Mouse (Mus musculus) midbrain, embryonic 13.5 days (tissue): Measurements from ENCODE around the gene Nsf. TPM values are rescaled to one million over a fixed set of nuclear protein-coding genes. Genes with fewer than 3 reads are reported as not detected.

ENCODE experiments used
- ATAC-seq: fragments of 200-750 bp; cut with Nextera tagmentation; 2 replicates; pipeline ENCODE4 v1.8.0; 2017; ENCODE audit warnings: mild to moderate bottlenecking, moderate TSS enrichment, moderate library complexity
- H3K27ac ChIP-seq: fragments of 300-500 bp; sonication (generic); 2 replicates; pipeline ENCODE4 v1.5.1; 2015; ENCODE audit warnings: inconsistent platforms, mild to moderate bottlenecking, moderate library complexity
- H3K27me3 ChIP-seq: fragments of 300-500 bp; sonication (generic); 2 replicates; pipeline ENCODE4 v1.6.1; 2015; ENCODE audit warnings: mild to moderate bottlenecking, inconsistent platforms
- H3K36me3 ChIP-seq: fragments of 300-500 bp; sonication (generic); 2 replicates; pipeline ENCODE4 v1.6.1; 2015; ENCODE audit warnings: mild to moderate bottlenecking, inconsistent platforms
- H3K4me1 ChIP-seq: fragments of 300-500 bp; sonication (generic); replicated peaks from 2 replicates; pipeline ENCODE4 v1.6.1; 2015; ENCODE audit warnings: inconsistent platforms
- H3K4me2 ChIP-seq: fragments of 300-500 bp; sonication (generic); replicated peaks from 2 replicates; pipeline ENCODE4 v1.6.1; 2015; ENCODE audit warnings: moderate library complexity, mild to moderate bottlenecking, inconsistent platforms
- H3K4me3 ChIP-seq: fragments of 300-500 bp; sonication (generic); replicated peaks from 2 replicates; pipeline ENCODE4 v1.5.1; 2015; ENCODE audit warnings: mild to moderate bottlenecking, inconsistent platforms
- H3K9ac ChIP-seq: fragments of 300-500 bp; sonication (generic); replicated peaks from 2 replicates; pipeline ENCODE4 v1.6.1; 2015; ENCODE audit warnings: mild to moderate bottlenecking, inconsistent platforms
- H3K9me3 ChIP-seq: fragments of 300-500 bp; sonication (generic); 2 replicates; pipeline ENCODE4 v1.6.1; 2016; ENCODE audit warnings: mild to moderate bottlenecking, inconsistent platforms
- WGBS: fragments of 180-500 bp; shearing (Covaris S2); methylation state at CpG from one replicate; pipeline ENCODE4 v1.1.7; 2015; 5-methylcytosine and 5-hydroxymethylcytosine counted together
- polyA plus RNA-seq: library from polyadenylated mRNA; unstranded; fragments of >200 nt; fragmentation: Nextera tagmentation; extraction: Ambion mirVana; gene quantifications from 2 replicates; pipeline ENCODE4 v1.2.1, GENCODE M21; 2015

Nsf gene
- polyA plus RNA-seq, 1 experiment from 2014 or later: 113 TPM

DNA sequence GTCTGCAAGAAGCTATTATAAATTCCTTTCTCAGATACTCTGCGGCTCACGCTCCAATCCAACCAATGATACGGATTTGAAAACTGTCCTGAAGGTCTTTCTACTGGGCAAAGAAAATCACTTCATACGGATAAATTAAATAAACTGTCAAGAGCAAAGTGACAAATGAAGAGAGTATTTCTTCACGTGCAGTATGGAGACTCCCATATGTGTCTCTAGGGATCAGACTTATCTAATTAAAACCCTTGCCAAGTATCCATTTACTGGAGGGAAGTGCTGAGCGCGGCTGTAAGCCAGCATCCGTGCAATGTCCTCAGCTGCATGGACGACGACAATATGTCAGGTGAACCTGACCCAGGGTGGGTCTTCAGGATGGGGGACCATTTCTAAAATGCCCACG lies 44.0 kb downstream of the Nsf start:
- 84% methylated on average over 11 of the region's 11 CpGs for WGBS
- peaks cover 15% of the 10 kb centered on the region for H3K4me1 ChIP-seq
- H3K4me2 ChIP-seq: no peak overlapping the region
- H3K27me3 ChIP-seq: no peaks in the 10 kb centered on the region
- H3K9ac ChIP-seq: no peak overlapping the region
- H3K9me3 ChIP-seq: no peaks in the 10 kb centered on the region
- peaks cover 31% of the 10 kb centered on the region for H3K36me3 ChIP-seq
- no peak overlapping the region for H3K4me3 ChIP-seq
- no peak overlapping the region for H3K27ac ChIP-seq
- ATAC-seq: no peak

DNA sequence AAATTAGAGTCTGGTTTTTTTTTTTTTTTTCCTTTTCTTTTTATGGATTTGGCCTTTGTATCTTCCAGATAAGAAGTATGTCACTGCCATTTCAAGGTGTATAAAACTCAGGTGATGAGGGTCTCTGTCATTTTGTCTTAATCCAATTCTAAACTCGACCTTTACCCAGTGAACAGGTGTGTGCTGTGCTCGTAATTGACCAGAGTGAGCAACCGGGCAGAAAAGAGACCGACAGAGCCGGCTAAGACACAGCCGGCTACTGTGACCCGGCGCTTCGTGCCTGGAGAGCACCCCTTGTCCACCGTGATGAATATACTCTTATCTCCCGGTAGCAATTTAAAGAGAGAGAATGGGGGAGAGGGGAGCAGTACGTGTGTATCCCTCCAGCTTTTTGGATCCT lies 44.5 kb downstream of the Nsf start:
- whole genome bisulfite sequencing: 78% methylated on average over 12 of the region's 12 CpGs
- Histone ChIP-seq H3K27ac (no peak overlapping the region), H3K4me2 (no peak overlapping the region), H3K9ac (no peak overlapping the region), H3K27me3 (no peaks in the 10 kb centered on the region), H3K9me3 (no peaks in the 10 kb centered on the region), H3K36me3 (peaks cover 28% of the 10 kb centered on the region), H3K4me1 (peaks cover 15% of the 10 kb centered on the region), H3K4me3 (no peak overlapping the region)
- no peak for ATAC-seq

DNA sequence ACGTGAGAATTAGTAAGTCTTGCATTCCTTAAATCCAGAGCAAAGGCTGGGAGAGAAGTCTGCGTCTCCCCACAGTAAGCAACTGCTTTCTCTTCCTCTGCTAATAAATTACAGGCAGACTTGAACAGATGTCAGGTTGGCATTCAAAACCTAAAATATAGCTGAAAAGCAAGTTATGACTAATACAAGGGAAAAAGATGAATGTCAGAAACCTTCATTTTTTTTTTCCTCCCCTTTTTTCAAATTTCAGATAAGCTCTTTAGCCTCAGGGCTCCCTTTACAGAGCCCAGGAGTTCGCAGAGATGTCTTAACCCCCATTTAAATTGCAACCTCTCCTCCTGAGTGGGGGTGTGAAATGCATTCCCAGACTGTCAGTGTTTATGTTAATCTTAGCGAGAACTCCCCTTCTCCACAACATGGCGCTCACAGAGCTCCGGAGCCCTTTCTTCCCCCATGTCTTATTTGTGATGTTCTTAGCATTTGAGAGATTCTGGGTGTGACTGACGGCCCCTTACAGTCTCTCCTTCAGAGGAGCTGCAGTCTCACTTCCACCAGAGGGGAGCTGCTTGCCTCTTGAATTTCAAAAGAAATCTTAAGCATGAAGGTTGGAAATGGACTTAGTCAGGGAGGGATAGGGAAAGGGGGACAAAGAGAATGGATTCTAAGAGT lies 47.7 kb downstream of the Nsf start:
- ATAC-seq: 0 out of 2 replicates have a peak, but pooled peaks have one; percentile 20
- H3K36me3 ChIP-seq: peaks cover 6% of the 10 kb centered on the region
- H3K9ac ChIP-seq: no peak overlapping the region
- H3K9me3 ChIP-seq: no peaks in the 10 kb centered on the region
- no peaks in the 10 kb centered on the region for H3K27me3 ChIP-seq
- H3K4me3 ChIP-seq: no peak overlapping the region
- H3K4me1 ChIP-seq: peaks cover 23% of the 10 kb centered on the region
- no peak overlapping the region for H3K4me2 ChIP-seq
- 31% methylated on average over 7 of the region's 7 CpGs for WGBS
- peak overlapping the region; percentile 70 for H3K27ac ChIP-seq

DNA sequence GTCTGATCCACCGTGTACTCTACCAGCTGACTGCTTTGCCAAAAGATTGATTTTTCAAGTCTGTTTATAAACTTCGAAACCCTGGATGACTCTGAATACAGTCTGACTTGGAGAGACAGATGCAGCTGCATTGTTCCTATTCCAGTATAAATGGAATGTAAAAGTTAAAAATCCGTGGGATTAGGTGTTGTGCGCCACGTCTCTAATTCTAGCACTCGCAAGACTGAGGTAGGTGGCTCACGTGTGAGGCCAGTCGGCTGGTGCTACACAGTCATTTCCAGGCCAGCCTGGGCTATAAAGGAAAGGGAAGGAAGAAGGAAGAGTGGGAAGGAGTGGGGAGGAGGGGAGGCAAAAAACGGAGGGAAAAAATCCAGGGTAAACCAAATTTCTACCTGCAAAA lies 48.4 kb downstream of the Nsf start:
- whole genome bisulfite sequencing: 73% methylated on average over 9 of the region's 9 CpGs
- no peak overlapping the region for H3K4me3 ChIP-seq
- no peak for ATAC-seq
- H3K36me3 ChIP-seq: peaks cover 4% of the 10 kb centered on the region
- no peaks in the 10 kb centered on the region for H3K9me3 ChIP-seq
- H3K27me3 ChIP-seq: no peaks in the 10 kb centered on the region
- peak overlapping the region; percentile 52 for H3K27ac ChIP-seq
- peaks cover 29% of the 10 kb centered on the region for H3K4me1 ChIP-seq
- H3K4me2 ChIP-seq: no peak overlapping the region
- H3K9ac ChIP-seq: no peak overlapping the region

DNA sequence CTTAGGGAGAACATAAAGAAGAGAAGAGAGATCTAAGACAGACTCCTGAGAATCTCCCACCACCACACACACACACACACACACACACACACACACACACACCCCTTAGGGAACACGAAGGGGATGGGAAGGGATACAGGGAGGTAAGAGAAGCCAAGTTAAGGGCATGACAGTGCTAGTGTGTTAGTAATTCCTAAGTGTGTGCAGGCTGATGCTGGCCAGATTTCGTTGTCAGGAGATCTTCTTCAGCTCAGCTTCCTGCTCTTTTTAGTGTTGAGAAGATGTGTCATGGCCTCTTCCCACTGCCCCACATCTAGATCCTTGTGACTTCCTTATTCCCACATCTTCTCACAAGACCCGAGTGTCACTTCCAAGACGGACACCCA lies 52.3 kb downstream of the Nsf start:
- no peak for ATAC-seq
- Histone ChIP-seq H3K9ac (no peak overlapping the region), H3K27ac (no peak overlapping the region), H3K4me3 (no peak overlapping the region), H3K4me1 (peaks cover 26% of the 10 kb centered on the region), H3K36me3 (peaks cover 8% of the 10 kb centered on the region), H3K27me3 (no peaks in the 10 kb centered on the region), H3K4me2 (no peak overlapping the region), H3K9me3 (no peaks in the 10 kb centered on the region)
- 89% methylated on average over 4 of the region's 4 CpGs for WGBS

DNA sequence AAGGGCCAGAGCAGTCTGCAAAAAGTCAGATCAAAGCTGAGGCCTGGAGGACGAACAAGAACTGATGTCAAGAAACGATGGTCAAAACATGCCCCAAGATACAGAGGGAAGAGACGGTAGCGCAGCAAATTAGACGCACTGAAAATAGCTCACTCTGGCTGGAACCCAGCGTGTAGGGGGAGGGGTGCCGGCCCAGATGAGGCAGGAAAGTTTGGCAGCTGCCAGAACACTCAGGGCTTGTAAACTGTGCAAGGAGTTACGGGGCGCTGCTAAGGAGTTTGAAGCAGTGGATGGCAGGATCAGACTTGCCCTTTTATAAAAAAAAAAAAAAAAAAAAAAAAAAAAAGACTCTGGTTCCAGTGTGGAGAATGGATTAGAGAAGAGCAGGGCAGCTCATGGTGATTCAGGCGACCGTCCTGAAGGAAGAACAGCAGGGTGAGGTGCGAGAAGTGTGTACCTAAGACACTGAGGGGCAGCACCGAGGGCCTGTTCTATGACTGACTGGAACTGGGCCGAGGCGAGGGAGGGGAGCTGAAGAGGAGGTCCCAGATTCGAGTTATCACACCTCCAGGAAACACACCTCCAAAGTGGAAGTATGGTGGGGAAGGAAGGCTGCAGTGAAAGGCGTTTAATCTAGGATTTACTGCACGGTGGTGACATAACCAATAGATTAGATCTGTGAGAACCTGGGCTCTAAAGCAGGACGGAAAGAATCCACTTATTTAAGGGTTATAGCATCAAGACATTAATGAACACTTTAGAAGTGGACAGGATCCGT lies 52.9 kb downstream of the Nsf start:
- Histone ChIP-seq H3K4me1 (peaks cover 20% of the 10 kb centered on the region; the same call in 1 of the 2 replicates), H3K9ac (no peak overlapping the region), H3K4me2 (no peak overlapping the region), H3K27me3 (no peaks in the 10 kb centered on the region), H3K36me3 (peaks cover 8% of the 10 kb centered on the region), H3K4me3 (no peak overlapping the region), H3K27ac (no peak overlapping the region; the same call in 1 of the 2 replicates), H3K9me3 (no peaks in the 10 kb centered on the region)
- WGBS: 61% methylated on average over 20 of the region's 20 CpGs
- ATAC-seq: no peak

DNA sequence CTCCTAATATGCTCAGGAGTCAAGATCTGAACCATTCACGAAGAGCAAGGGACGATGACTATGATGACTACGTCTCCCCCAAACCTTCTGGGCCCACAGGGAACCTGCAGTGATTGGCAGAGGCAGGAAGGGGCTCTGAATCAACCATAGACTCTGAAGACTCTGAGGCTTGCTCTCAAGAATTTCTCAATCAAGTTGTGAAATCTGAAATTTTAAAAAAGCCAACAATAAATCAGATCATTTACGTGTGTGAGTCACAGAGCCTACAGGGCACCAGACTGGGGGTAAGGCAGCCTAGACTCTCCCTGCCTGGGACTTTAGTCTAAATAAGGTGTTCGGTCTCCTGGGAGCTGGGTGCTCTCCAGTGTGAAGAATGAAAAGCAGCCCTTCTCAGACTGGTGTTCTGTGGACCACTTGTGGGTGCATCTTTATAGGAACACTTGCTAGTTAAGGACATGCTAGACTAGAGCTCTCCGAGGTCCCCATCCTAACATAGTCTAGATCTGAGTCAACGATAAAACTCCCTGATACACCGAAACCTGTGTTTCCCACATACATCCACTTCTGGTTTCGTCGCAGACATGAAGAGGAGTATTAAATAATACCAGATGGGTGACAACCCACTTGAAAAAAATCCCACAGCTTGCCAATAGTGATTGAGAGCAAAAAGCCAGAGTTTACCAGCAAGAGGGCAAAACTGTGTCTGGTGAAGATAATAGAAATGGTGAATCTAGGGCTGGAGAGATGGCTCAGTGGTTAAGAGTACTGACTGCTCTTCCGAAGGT lies 56.7 kb downstream of the Nsf start:
- Histone ChIP-seq H3K36me3 (peaks cover 17% of the 10 kb centered on the region), H3K27me3 (no peaks in the 10 kb centered on the region), H3K27ac (no peak overlapping the region), H3K9me3 (no peaks in the 10 kb centered on the region), H3K4me2 (no peak overlapping the region), H3K4me3 (no peak overlapping the region), H3K4me1 (peaks cover 9% of the 10 kb centered on the region; the same call in 1 of the 2 replicates), H3K9ac (no peak overlapping the region)
- no peak for ATAC-seq
- 94% methylated on average over 11 of the region's 11 CpGs for WGBS

DNA sequence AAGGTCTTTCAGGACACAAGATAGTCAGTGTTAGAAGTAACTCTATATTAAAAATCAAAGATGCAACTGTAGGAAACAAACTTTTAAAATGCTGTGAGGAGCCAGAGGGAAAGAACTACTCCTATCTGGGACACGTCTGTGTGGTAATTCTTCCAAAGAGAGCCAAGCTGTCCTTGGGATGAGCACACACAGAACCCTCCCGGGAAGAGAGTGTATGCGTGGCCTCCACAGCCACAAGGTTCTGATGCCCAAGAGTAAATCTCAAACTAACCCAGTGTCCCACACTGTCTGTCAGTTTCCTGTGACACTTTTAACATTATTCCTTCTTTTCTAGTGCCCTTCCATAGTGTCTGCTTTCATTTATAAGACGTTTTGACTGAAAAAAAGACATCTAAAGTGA lies 57.8 kb downstream of the Nsf start:
- no peak for ATAC-seq
- 88% methylated on average over 4 of the region's 4 CpGs for WGBS

DNA sequence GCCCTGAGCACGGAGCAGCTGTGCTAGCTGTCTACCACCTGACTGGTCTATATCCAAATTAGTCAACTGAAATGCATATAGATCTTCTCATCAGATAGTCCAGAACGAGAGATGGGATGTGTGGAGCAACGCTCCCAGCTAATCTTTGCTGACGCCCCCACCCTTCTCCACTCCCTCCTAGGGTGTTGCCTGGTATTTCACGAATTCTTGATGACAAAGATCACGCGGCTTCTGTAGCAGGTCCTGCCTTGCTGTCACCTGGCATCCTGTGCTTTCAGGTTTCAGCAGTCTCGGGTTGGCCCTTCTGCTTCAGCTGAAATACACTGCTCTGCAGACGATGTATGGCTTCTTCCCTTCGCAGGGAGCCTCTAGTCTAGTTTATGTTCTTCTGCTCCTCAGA lies 61.0 kb downstream of the Nsf start:
- H3K4me1 ChIP-seq: peaks cover 5% of the 10 kb centered on the region; the same call in 1 of the 2 replicates
- no peaks in the 10 kb centered on the region for H3K9me3 ChIP-seq
- peaks cover 13% of the 10 kb centered on the region for H3K36me3 ChIP-seq
- H3K4me3 ChIP-seq: no peak overlapping the region
- no peak overlapping the region for H3K4me2 ChIP-seq
- H3K27ac ChIP-seq: no peak overlapping the region
- no peak overlapping the region for H3K9ac ChIP-seq
- no peaks in the 10 kb centered on the region for H3K27me3 ChIP-seq
- WGBS: 93% methylated on average over 10 of the region's 10 CpGs
- ATAC-seq: no peak

More for the DNA sequence above, 57.8 kb downstream of the Nsf start:
- Histone ChIP-seq H3K9ac (no peak overlapping the region), H3K27ac (no peak overlapping the region), H3K9me3 (no peaks in the 10 kb centered on the region), H3K4me1 (peaks cover 6% of the 10 kb centered on the region; the same call in 1 of the 2 replicates), H3K36me3 (peaks cover 17% of the 10 kb centered on the region), H3K4me3 (no peak overlapping the region), H3K27me3 (no peaks in the 10 kb centered on the region), H3K4me2 (no peak overlapping the region)

DNA sequence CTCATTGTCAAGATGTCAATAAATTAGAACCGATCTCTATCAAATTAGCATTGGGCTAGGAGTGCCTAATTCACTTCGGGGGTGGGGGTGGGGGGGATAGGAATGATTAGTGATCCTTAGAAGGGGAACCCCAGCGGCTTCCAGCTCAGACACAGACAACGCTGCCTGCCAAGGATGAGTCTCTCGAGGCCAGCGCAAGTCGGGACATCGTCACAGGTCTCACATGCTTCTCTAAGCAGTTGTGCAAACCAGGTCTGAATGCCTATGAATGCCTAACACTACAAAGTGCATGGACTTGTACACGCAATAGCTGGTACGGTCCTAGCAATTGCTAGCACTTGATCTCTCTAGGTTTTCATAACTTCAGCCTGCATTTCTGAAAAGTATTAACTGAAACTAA lies 62.1 kb downstream of the Nsf start:
- Histone ChIP-seq H3K9ac (no peak overlapping the region), H3K27ac (no peak overlapping the region), H3K36me3 (peaks cover 17% of the 10 kb centered on the region), H3K4me2 (no peak overlapping the region), H3K27me3 (no peaks in the 10 kb centered on the region), H3K9me3 (no peaks in the 10 kb centered on the region), H3K4me1 (peaks cover 5% of the 10 kb centered on the region; the same call in 1 of the 2 replicates), H3K4me3 (no peak overlapping the region)
- 71% methylated on average over 10 of the region's 10 CpGs for WGBS
- no peak for ATAC-seq

DNA sequence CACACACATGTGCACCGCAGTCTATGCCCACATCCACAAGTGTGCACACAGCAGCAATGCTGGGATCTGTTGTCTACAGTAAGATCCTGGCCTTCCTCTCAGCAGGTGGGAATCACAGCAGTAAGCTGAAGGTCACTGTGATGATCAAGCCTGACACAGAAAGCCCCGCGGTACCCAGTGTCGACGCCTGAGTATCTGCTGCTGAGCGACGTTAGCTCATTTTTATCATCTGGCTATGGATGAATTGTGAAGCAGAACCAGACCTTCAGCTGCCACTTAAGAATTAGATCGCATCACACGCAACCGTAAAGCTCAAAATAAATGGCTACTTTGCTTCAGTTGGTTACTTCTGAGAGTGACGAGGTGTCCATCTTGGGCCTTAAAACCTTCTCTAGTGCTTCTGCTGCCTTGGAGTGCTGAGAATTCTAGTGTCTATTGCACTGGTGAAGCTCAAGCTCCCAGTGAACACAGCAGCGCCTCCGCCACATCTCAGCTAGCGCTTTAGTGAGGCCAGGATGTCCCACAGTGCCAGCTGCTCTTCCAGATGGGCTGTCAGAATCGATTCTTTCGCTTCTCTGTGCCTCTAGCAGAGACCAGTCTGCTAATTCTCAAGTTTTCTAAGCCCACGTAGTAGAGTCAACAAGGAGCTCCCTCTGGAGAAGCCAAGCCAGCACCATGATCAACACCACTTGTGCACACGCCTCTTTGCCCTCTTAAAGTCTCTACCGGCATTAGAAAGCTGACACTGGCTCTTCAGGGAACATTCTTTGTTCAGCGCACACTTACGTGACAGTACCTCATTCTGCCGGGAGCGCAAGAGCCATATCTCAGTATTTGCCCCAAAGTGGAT lies 63.3 kb downstream of the Nsf start:
- Histone ChIP-seq H3K36me3 (peaks cover 17% of the 10 kb centered on the region), H3K4me1 (peaks cover 13% of the 10 kb centered on the region), H3K27me3 (no peaks in the 10 kb centered on the region), H3K4me2 (no peak overlapping the region), H3K9ac (no peak overlapping the region), H3K27ac (peak overlapping the region; percentile 20; the same call in 1 of the 2 replicates), H3K4me3 (no peak overlapping the region), H3K9me3 (no peaks in the 10 kb centered on the region)
- 86% methylated on average over 23 of the region's 23 CpGs for WGBS
- ATAC-seq: no peak
